Mouse (Mus musculus) olfactory bulb, adult 2 months (tissue): ENCODE measurements at regions not wholly inside any gene's neighbourhood (a gene's known extent, or its start where the extent isn't known, plus 50 kb on each side); places are given as distances from the start of the nearest gene placed in this dataset.

ENCODE experiments used
- H3K27ac ChIP-seq: fragments of 200-500 bp; 2 replicates; pipeline ENCODE4 v1.5.1; 2012; ENCODE audit warnings: low read depth, low read length; ENCODE audit not compliant: insufficient read depth
- H3K4me1 ChIP-seq: fragments of 200-500 bp; 2 replicates; pipeline ENCODE4 v1.6.1; 2012; ENCODE audit warnings: low read length; ENCODE audit not compliant: control insufficient read depth, insufficient read depth
- H3K4me3 ChIP-seq: fragments of 200-500 bp; 2 replicates; pipeline ENCODE4 v1.5.1; 2012; ENCODE audit warnings: mild to moderate bottlenecking, low read depth, low read length, moderate library complexity; ENCODE audit not compliant: insufficient read depth
- CTCF ChIP-seq: fragments of 200-500 bp; IDR thresholded peaks from 2 replicates; pipeline ENCODE4 v1.5.1; 2012; ENCODE audit warnings: low read depth, mild to moderate bottlenecking, low read length, moderate library complexity; ENCODE audit not compliant: insufficient read depth
- POLR2A ChIP-seq: fragments of 200-500 bp; IDR thresholded peaks from 2 replicates; pipeline ENCODE4 v1.6.1; 2012; ENCODE audit warnings: mild to moderate bottlenecking, low read depth, low read length, moderate library complexity; ENCODE audit not compliant: insufficient read depth
- WGBS: fragments of 180-500 bp; shearing (Covaris S2); methylation state at CpG from one replicate; pipeline ENCODE4 v1.1.7; 2018; 5-methylcytosine and 5-hydroxymethylcytosine counted together

- 71% methylated on average over 8 of the region's 8 CpGs for WGBS
- no peak overlapping the region for H3K27ac ChIP-seq
- TF ChIP-seq POLR2A, result no peak
- H3K4me3 ChIP-seq, result no peak overlapping the region
- no peaks in the 10 kb centered on the region for H3K4me1 ChIP-seq
These were observed 146.7 kb downstream of the Rwdd3 start for GRCm38 (mm10) chr3:121024810-121025209.

GRCm38 (mm10) chr3:121021126-121021848 lies 150.2 kb downstream of the Rwdd3 start:
- H3K4me1 ChIP-seq, result no peaks in the 10 kb centered on the region
- WGBS, result 81% methylated on average over 4 of the region's 4 CpGs
- TF ChIP-seq CTCF (no peak), POLR2A (no peak)
- H3K27ac ChIP-seq, result no peak overlapping the region
- H3K4me3 ChIP-seq, result no peak overlapping the region

- no peaks in the 10 kb centered on the region for H3K4me1 ChIP-seq
- no peak for TF ChIP-seq CTCF
- TF ChIP-seq POLR2A, result no peak
- no peak overlapping the region for H3K4me3 ChIP-seq
- no peak overlapping the region for H3K27ac ChIP-seq
- WGBS, result 64% methylated on average over 6 of the region's 6 CpGs
These were observed 162.3 kb downstream of the Rwdd3 start for GRCm38 (mm10) chr3:121009223-121009622.

GRCm38 (mm10) chr3:120983556-120984270 lies 187.8 kb downstream of the Rwdd3 start:
- Histone ChIP-seq H3K4me3 (no peak overlapping the region), H3K4me1 (peaks cover 5% of the 10 kb centered on the region; the same call in 1 of the 2 replicates), H3K27ac (no peak overlapping the region)
- 59% methylated on average over 17 of the region's 17 CpGs for WGBS
- TF ChIP-seq CTCF (no peak), POLR2A (no peak)

- H3K27ac ChIP-seq, result no peak overlapping the region
- WGBS, result 34% methylated on average over 10 of the region's 10 CpGs
- peaks cover 5% of the 10 kb centered on the region; the same call in 1 of the 2 replicates for H3K4me1 ChIP-seq
- no peak overlapping the region for H3K4me3 ChIP-seq
- TF ChIP-seq POLR2A, result no peak
- no peak for TF ChIP-seq CTCF
These were observed 188.5 kb downstream of the Rwdd3 start for GRCm38 (mm10) chr3:120982795-120983555.

- WGBS, result 43% methylated on average over 4 of the region's 4 CpGs
- Histone ChIP-seq H3K4me1 (peaks cover 5% of the 10 kb centered on the region; the same call in 1 of the 2 replicates), H3K4me3 (no peak overlapping the region), H3K27ac (no peak overlapping the region)
- TF ChIP-seq CTCF (no peak), POLR2A (no peak)
These were observed 189.3 kb downstream of the Rwdd3 start for GRCm38 (mm10) chr3:120982218-120982617.

- H3K27ac ChIP-seq, result no peak overlapping the region
- H3K4me1 ChIP-seq, result no peaks in the 10 kb centered on the region
- no peak for TF ChIP-seq CTCF
- TF ChIP-seq POLR2A, result no peak
- 65% methylated on average over 14 of the region's 14 CpGs for WGBS
- no peak overlapping the region for H3K4me3 ChIP-seq
These were observed 200.6 kb downstream of the Rwdd3 start for GRCm38 (mm10) chr3:120970746-120971466.

GRCm38 (mm10) chr3:120946906-120947305 lies 224.6 kb downstream of the Rwdd3 start:
- no peak overlapping the region for H3K4me3 ChIP-seq
- no peaks in the 10 kb centered on the region for H3K4me1 ChIP-seq
- 94% methylated on average over 8 of the region's 8 CpGs for WGBS
- H3K27ac ChIP-seq, result no peak overlapping the region
- no peak for TF ChIP-seq CTCF
- no peak for TF ChIP-seq POLR2A
